Mouse (Mus musculus): ENCODE results near the gene Gm10135. TPM values are rescaled to one million over a fixed set of nuclear protein-coding genes. Genes with fewer than 3 reads are reported as not detected.

Gm10135 gene
- polyA plus RNA-seq, 1 experiment from 2014 or later, result not detected

Other genes starting within 250 kb of the Gm10135 start
- gene Txk, start 221.9 kb downstream of the Gm10135 start, polyA plus RNA-seq (2016; fragmentation: Nextera tagmentation; extraction: Ambion mirVana), result not detected in 2 replicates
- gene Tec, start 106.2 kb downstream of the Gm10135 start, polyA plus RNA-seq (2016; fragmentation: Nextera tagmentation; extraction: Ambion mirVana), result 2.0 and 2.5 TPM in 2 replicates
- 12.9 and 14.4 TPM in 2 replicates for gene Slain2, start 60.4 kb downstream of the Gm10135 start, polyA plus RNA-seq (2016; fragmentation: Nextera tagmentation; extraction: Ambion mirVana)
- 2.2 and 2.4 TPM in 2 replicates for gene Slc10a4, start 32.2 kb upstream of the Gm10135 start, polyA plus RNA-seq (2016; fragmentation: Nextera tagmentation; extraction: Ambion mirVana)

All from forebrain, embryonic 10.5 days (tissue).